Mouse (Mus musculus) thymus, postnatal 0 days (tissue): ENCODE data around the gene Unc119. TPM values are rescaled to one million over a fixed set of nuclear protein-coding genes. Genes with fewer than 3 reads are reported as not detected.

Experiments
- DNase-seq: peaks from one replicate; pipeline ENCODE4 v3.0.0-alpha.2; 2015; ENCODE audit warnings: low spot score
- polyA plus RNA-seq: library from polyadenylated mRNA; unstranded; fragments of >200 nt; fragmentation: Nextera tagmentation; extraction: Ambion mirVana; gene quantifications from 2 replicates; pipeline ENCODE4 v1.2.1, GENCODE M21; 2015

The Unc119 gene
- 36.8 and 39.5 TPM in 2 replicates for polyA plus RNA-seq

GRCm38 (mm10) chr11:78343381-78344327 is at the start of gene Unc119:
Unc119 (plus strand) TSS chr11:78343482.
- DNase-seq, result peak; percentile 73

GRCm38 (mm10) chr11:78294585-78294984 is 48.7 kb upstream of the Unc119 start:
- no peak for DNase-seq

GRCm38 (mm10) chr11:78300917-78301316 is 42.4 kb upstream of the Unc119 start:
- no peak for DNase-seq

GRCm38 (mm10) chr11:78301357-78302084 is 41.8 kb upstream of the Unc119 start, which contains the start of gene Spag5:
Spag5 (plus strand) TSS chr11:78301529.
- peak; percentile 93 for DNase-seq

DNA sequence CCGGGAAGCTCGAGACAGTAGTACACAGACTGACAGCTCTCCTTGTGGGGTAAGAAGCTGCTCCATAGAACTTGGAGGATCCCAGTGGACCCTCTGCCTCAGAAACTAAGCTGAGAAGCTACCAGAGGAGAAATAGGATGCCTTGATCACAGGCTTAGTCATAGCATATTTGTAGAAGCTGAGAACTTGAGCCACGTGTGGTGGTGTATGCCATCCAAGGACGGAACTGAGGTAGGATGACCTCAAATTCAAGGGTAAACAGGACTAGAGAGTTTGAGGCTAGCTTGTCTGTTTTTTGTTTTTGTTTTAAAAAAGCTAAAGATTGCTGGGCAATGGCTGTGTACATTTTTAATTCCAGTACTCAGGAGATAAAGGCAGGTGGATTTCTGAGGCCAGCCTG is 38.0 kb upstream of the Unc119 start:
- no peak for DNase-seq

DNA sequence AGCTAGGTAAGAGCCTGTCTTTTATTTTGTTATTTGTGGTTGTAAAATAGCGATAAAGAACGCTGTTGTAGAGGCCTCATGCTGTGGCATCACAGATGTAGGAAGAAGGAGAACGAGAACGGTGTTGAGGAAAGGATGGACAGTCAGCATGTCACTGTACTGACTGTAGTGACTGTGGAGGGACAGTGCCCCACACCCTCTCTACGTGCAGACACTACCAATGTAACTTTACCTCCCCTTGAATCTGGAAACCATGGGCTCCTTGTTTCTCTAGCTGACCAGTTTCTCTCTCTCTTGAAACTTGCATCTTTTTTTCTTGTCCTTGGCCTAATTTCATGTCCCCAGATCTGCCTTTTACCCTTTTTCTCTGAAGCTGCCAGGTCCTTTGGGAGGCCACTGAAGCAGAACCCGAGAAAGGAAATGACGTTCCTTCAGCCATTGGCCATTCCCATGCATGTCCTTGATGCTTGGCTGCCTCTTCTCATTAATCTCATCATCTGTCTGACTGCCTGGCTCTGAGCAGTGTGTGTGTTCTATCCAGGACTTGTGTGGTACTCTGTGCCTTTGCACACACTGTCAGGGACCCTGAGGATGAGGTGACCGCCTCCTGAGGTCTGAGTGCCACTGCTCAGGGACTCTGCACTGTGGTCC is 32.3 kb upstream of the Unc119 start:
- DNase-seq, result no peak

GRCm38 (mm10) chr11:78313662-78314061 is 29.6 kb upstream of the Unc119 start:
- DNase-seq, result no peak

DNA sequence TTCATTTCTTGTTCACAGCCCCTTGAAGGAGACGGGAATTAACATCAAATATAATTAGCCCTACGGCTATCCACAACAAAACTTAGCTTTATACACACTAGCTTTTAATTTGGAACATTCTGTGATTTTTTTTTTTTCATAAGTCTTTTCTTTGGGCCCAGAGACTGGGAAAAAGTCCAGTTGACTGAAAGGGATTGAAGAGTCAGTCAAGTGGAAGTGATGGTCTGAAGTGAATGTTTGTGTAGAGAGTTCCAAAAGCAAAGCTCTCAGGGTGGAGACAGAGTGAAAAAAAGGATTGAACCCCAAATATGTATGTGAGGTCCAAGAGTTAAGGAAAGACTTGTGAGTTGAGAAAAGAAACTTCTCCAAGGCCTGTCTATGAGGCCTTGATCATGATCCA is 24.9 kb upstream of the Unc119 start:
- DNase-seq, result no peak

DNA sequence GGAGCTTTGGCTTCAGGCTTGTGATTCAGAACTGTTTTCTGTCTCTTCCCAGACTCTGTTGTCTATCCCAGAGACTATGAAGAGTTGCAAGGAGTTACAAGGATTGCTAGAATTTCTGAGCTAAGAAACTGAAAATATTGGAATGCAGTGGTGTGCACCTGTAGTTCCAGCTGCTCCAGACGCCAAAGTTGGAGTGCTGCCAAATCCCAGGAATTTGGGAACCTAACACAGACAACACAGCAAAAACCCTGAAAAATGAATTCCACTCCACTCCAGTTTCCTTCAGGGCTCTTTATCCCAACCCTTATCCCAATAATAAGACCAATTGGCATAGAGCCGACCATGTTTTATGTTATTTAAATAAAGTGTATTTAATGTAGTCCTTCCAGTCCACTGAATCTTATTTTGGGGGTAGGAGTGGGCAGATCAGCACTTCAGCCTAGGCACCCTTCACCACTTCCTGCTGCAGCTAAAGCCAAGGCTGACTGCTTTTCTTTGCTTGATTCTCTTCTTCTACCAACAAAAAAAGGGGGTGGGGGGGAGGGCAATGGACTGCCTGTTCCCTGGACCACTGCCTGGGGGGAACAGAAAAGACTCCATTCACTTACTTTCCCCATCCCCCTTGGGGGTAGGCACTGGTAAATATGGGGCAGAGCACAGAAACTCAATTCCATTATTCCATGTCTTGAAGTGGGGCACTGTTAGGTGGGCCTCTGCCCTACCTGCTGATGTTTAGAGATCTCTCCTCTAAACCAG is 21.0 kb upstream of the Unc119 start:
- no peak for DNase-seq

GRCm38 (mm10) chr11:78322860-78323259 is 20.4 kb upstream of the Unc119 start, which contains the start of gene Aldoc:
Aldoc (plus strand) TSS chr11:78322968.
- peak; percentile 72 for DNase-seq

DNA sequence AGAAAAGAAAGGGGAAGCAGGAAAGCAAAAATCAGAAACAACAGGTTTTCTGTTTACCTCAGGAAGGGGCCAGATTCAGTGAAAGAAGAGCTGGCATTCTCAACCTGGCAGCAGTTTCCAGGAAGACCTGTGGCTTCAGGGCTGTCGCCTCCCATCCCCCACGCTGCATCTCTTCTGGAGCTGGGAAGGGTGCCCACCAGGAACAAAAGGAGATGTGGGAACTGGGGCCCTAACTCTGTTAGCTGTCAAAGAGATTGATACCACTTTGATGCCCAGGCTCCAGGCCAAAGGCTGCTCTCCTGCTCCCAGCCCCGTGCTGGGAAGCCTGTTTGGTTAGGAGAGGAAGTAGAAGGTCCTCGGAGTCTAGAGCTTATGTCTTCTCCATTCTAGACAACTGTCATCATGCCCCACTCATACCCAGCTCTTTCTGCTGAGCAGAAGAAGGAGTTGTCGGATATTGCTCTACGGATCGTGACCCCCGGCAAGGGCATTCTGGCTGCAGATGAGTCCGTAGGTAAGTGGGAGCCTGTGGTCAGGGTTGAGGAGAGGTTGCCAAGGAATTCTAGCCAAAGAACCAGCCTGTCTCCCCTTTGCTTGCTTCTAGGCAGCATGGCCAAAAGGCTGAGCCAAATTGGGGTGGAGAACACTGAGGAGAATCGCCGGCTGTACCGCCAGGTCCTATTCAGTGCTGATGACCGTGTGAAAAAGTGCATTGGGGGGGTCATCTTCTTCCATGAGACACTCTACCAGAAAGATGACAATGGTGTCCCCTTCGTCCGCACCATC is 19.1 kb upstream of the Unc119 start:
- no peak for DNase-seq

DNA sequence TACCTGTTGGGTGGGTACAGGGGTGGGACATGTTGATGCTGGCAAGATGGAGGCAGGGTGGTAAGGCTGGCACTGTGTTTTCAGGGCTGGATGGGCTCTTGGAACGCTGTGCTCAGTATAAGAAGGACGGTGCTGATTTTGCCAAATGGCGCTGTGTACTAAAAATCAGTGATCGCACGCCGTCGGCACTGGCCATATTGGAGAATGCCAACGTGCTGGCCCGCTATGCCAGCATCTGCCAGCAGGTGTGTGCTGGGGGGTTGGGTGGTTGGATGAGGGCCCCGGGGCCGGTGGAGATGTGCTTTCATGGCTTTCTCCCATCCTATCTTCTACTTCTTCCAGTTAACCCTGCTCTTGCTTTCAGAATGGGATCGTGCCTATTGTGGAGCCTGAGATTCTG is 18.3 kb upstream of the Unc119 start:
- DNase-seq, result no peak

DNA sequence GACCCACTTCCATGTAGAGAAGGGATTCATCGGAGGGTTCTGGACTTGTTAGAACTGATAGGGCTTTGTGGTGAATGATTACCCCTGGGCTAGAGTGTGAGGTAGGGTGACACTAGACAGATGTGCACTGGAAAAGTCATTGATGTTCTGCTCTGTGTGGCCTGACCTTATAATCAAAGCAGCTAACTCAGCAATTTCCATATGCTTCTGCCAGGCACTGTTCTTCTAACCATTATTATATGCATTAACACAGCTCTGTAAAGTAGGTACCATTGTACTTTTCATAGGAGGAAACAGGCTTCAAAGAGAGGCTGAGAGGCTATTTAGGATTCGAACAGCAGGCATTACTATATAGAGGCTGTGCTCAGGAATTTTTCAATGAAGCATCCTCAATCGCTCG is 16.1 kb upstream of the Unc119 start:
- no peak for DNase-seq

DNA sequence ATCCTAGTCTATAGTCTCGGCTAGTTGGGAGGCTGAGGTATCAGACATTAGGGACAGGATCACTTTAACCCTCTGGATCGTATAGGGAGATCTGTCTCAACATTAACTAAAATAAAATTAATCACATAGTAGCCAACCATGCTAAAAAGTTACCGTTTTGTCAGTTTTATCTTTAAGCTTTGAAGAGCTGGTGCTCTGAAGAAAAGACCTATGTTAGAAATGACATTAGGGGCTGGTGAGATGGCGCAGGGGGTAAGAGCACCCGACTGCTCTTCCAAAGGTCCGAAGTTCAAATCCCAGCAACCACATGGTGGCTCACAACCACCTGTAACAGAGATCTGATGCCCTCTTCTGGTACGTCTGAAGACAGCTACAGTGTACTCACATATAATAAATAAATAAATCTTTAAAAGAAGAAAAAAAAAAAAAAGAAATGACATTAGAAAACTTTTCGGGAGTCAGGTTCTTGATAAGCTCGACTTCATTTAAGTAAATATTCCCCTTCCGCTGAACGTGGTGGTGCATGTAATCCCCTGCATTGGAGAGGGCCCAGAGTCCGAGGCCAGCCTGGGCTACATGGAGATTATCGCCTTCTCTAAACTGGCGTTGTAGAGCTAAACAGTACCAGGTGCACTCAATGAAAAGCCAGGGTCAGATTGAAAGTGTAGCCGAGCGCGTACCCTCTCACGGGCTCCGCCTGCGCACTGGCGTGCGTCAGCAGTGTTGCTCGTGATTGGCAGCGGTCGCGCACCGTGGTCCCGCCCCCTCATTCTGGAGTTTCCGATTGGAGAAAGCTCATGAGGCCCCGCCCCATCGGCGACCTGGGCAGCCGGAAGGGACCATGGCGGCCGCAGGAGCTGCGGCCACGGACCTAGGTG is 15.4 kb upstream of the Unc119 start, which contains the start of gene Pigs:
Gene Pigs (plus strand): TSS at position 782 of the 878 bp plus-strand sequence.
- DNase-seq, result peak; percentile 92

- no peak for DNase-seq
These were observed 14.7 kb upstream of the Unc119 start for GRCm38 (mm10) chr11:78328512-78329056.

DNA sequence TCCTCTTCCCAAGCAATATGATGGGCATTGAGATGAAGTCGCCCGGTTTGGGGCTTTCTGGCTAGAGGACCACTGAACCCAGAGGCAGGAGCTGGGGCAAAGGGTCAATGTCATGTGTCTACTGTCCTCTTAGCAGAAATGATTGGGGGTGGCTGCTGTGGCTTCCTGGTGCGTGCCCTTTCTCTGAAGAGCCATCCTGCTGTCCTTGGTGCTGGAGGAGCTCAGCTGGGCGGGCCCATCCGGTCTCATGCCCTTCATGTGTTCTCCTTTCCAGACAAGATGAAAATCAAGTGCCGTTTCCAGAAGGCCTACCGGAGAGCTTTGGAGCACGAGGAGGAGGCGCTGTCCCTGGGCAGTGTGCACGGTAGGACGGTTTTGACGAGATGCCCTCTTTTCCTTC is 10.6 kb upstream of the Unc119 start:
- DNase-seq, result no peak

DNA sequence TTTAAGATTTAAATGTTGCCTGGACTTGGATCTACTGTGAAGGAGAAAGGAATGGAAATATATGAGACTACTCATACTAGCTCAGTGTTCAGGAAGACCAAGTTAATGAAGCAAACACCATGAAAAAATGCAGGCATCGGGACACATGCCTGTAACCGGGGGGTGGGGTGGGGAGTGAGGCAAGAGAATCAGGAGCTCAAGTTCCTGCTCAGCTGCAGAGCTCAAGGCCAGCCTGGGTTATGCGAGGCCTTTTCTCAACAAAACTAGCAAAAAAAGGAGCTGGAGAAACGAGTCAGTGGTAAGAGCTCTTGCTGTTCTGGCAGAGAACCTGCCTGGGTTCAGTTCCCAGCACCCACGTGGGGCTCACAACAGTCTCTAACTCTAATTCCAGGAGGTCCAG is 9.3 kb upstream of the Unc119 start:
- no peak for DNase-seq

- no peak for DNase-seq
These were observed 6.2 kb upstream of the Unc119 start for GRCm38 (mm10) chr11:78337040-78337439.

DNA sequence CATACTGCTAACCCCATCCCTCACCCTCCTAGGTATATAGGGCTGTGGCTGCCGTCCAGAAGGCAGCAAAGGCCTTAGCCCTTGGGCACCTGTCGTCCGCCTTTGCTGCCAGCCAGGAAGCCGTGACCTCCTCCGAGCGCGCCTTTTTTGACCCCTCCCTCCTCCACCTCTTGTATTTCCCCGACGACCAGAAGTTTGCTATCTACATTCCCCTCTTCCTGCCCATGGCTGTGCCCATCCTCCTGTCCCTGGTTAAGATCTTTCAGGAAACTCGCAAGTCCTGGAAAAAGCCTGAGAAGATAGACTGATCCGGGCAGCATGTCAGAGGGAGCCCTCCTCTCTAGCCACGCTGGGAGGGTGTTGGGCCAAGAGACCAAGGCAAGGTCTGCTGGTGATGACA is 1.6 kb upstream of the Unc119 start:
- DNase-seq, result no peak
